Mouse (Mus musculus) lung, postnatal 0 days (tissue): ENCODE data around the gene Plekhh2. TPM values are rescaled to one million over a fixed set of nuclear protein-coding genes. Genes with fewer than 3 reads are reported as not detected.

ENCODE experiments used
- ATAC-seq: fragments of 200-750 bp; cut with Nextera tagmentation; 2 replicates; pipeline ENCODE4 v1.8.0; 2017; ENCODE audit warnings: moderate library complexity
- DNase-seq: peaks from one replicate; pipeline ENCODE4 v3.0.0-alpha.2; 2016; ENCODE audit warnings: low spot score
- H3K27ac ChIP-seq: fragments of 300-500 bp; sonication (generic); 2 replicates; pipeline ENCODE4 v1.5.1; 2014; ENCODE audit warnings: antibody characterized with exemption, mild to moderate bottlenecking, low read length, mixed read lengths
- H3K27me3 ChIP-seq: fragments of 300-500 bp; sonication (generic); replicated peaks from 2 replicates; pipeline ENCODE4 v1.6.1; 2014; ENCODE audit warnings: low read length, mixed read lengths; ENCODE audit not compliant: insufficient read depth
- H3K36me3 ChIP-seq: fragments of 300-500 bp; sonication (generic); 2 replicates; pipeline ENCODE4 v1.6.1; 2014; ENCODE audit warnings: low read length, mixed read lengths; ENCODE audit not compliant: insufficient read depth
- H3K4me1 ChIP-seq: fragments of 300-500 bp; sonication (generic); 2 replicates; pipeline ENCODE4 v1.6.1; 2014; ENCODE audit warnings: antibody characterized with exemption, low read depth, low read length, mixed read lengths; ENCODE audit not compliant: insufficient read depth
- H3K4me2 ChIP-seq: fragments of 300-500 bp; sonication (generic); replicated peaks from 2 replicates; pipeline ENCODE4 v1.6.1; 2014; ENCODE audit warnings: low read depth, mild to moderate bottlenecking, low read length, moderate library complexity, mixed read lengths
- H3K4me3 ChIP-seq: fragments of 300-500 bp; sonication (generic); 2 replicates; pipeline ENCODE4 v1.5.1; 2014; ENCODE audit warnings: low read depth, low read length
- H3K9ac ChIP-seq: fragments of 300-500 bp; sonication (generic); replicated peaks from 2 replicates; pipeline ENCODE4 v1.6.1; 2014; ENCODE audit warnings: low read depth, mild to moderate bottlenecking
- H3K9me3 ChIP-seq: fragments of 300-500 bp; sonication (generic); 2 replicates; pipeline ENCODE4 v1.6.1; 2016; ENCODE audit warnings: low read length, mixed read lengths
- CTCF ChIP-seq: IDR thresholded peaks from 2 replicates; pipeline ENCODE4 v1.5.1; 2016; ENCODE audit warnings: antibody characterized with exemption, mild to moderate bottlenecking
- EP300 ChIP-seq: IDR thresholded peaks from 2 replicates; pipeline ENCODE4 v1.6.1; 2016; ENCODE audit warnings: antibody characterized with exemption, mild to moderate bottlenecking, control low read depth
- WGBS: fragments of 180-500 bp; shearing (Covaris S2); extraction: QIAGEN DNeasy Blood & Tissue Kit; methylation state at CpG from one replicate; pipeline ENCODE4 v1.1.7; 2014; 5-methylcytosine and 5-hydroxymethylcytosine counted together
- polyA plus RNA-seq: library from polyadenylated mRNA; unstranded; fragments of >200 nt; fragmentation: Nextera tagmentation; extraction: Ambion mirVana; gene quantifications from 2 replicates; pipeline ENCODE4 v1.2.1, GENCODE M21; 2015

Gene Plekhh2
- polyA plus RNA-seq, 1 experiment from 2014 or later = 5.1 TPM

DNA sequence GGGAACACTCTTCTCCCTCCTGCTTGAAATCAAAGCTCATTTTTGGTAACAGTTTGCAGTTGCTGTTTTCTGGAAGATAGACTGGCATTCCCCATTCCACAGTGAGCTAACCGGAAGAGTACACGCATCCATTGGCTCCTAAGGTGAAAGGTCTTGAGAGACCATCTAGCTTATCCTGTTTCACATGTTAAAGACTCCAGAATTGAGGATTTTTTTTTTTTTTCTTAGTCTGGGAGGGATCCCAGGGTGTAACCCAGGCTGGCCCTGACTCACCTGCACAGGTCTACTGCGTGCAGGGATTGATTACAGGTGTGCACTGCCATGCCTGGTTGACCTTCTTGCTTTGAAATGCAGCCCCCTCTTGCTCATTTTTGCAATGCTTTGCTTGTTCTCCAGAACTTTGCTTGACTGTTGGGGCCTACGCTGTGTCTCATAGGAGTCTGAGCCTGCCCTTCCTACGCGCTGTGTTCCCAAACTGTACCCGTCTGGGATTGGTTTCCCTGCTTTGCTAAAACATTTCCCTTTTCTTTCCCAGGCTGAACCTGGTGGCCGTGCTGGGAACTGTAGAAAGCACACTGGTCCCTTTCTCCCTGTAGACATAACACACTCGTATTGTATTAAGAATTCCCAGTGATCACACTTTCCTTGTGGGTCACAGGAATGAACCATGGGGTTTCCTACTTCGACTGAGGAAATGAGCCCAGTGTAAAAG is 92.2 kb downstream of the Plekhh2 start:
- Histone ChIP-seq H3K9ac (no peak overlapping the region), H3K27me3 (no peaks in the 10 kb centered on the region), H3K36me3 (peaks cover 7% of the 10 kb centered on the region; the same call in 1 of the 2 replicates), H3K4me1 (peaks cover 9% of the 10 kb centered on the region; the same call in 1 of the 2 replicates), H3K27ac (peak overlapping the region; percentile 75), H3K4me2 (no peak overlapping the region), H3K4me3 (no peak overlapping the region), H3K9me3 (no peaks in the 10 kb centered on the region)
- ATAC-seq (no peak), DNase-seq (no peak)
- TF ChIP-seq CTCF = no peak
- no peak for TF ChIP-seq EP300
- 82% methylated on average over 10 of the region's 10 CpGs for WGBS

DNA sequence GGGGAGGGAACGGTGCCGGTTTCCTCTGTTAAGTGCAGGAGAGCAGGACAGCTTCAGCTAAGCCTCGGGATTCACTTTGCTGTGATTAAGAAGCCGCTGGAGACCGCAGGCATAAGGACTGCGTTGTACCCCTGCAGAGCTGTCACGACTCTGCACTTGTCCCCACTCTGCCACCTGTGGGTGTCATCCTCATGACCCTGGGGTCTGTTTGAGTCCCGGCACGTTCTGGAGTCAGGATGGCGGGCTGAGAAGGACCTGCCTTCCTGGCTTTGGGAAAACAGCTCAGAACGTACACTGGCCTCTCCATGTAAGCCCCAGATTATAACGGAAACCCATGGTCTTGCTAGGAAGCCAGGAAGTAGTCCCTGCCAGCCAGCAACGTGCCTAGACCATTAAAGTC is 95.3 kb downstream of the Plekhh2 start:
- peaks cover 7% of the 10 kb centered on the region; the same call in 1 of the 2 replicates for H3K4me1 ChIP-seq
- H3K27me3 ChIP-seq = no peaks in the 10 kb centered on the region
- H3K9me3 ChIP-seq = no peaks in the 10 kb centered on the region
- no peak for DNase-seq
- 58% methylated on average over 13 of the region's 13 CpGs for WGBS
- H3K4me3 ChIP-seq = no peak overlapping the region
- no peak overlapping the region for H3K9ac ChIP-seq
- TF ChIP-seq EP300 (no peak), CTCF (no peak)
- no peak overlapping the region for H3K27ac ChIP-seq
- peaks cover 7% of the 10 kb centered on the region; the same call in 1 of the 2 replicates for H3K36me3 ChIP-seq
- H3K4me2 ChIP-seq = no peak overlapping the region
- ATAC-seq = no peak

DNA sequence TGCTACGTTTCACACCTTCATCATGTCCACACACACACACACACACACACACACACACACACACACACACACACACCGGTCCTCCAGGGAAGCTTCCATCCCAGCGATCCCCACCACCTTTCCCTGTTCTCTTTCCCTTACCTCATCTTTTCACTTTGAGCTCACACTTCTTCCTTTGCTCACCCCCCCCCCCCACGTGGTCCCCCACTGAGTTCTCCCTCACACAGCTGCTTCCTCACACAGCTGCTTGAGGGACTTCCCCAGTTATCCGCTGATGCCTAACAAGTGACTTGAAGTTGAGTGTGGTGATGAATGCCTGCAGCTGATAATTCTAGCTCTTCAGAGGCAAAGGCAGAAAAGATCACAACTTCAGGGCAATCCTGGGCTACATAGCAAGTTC is 95.9 kb downstream of the Plekhh2 start:
- Histone ChIP-seq H3K4me3 (no peak overlapping the region), H3K27ac (no peak overlapping the region), H3K36me3 (peaks cover 7% of the 10 kb centered on the region; the same call in 1 of the 2 replicates), H3K4me2 (no peak overlapping the region), H3K27me3 (no peaks in the 10 kb centered on the region), H3K9me3 (no peaks in the 10 kb centered on the region), H3K4me1 (peaks cover 7% of the 10 kb centered on the region; the same call in 1 of the 2 replicates), H3K9ac (no peak overlapping the region)
- DNase-seq = no peak
- 59% methylated on average over 5 of the region's 5 CpGs for WGBS
- ATAC-seq = no peak
- TF ChIP-seq CTCF (no peak), EP300 (no peak)

DNA sequence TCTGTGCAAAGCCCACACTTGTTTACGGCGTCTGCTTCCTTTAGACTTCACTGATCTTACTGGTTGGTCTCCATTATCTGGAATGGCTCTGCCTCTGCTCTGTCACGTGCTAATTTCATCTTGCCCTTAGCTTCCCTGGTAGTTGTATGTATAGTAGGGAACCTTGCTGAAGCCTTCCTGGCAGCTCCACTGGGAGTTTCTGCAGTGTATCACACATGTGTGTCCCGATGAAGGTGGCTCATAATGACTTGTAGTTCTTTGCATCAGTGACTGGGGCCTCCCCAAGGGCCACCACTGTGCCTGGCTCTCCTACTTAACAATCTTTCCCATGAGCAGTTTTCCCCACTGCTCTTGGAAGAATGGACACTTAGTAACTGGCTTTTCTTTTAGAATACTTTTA is 96.9 kb downstream of the Plekhh2 start:
- TF ChIP-seq CTCF (no peak), EP300 (no peak)
- Histone ChIP-seq H3K27ac (no peak overlapping the region), H3K27me3 (no peaks in the 10 kb centered on the region), H3K4me1 (no peaks in the 10 kb centered on the region), H3K36me3 (peaks cover 14% of the 10 kb centered on the region; the same call in 1 of the 2 replicates), H3K4me3 (no peak overlapping the region), H3K4me2 (no peak overlapping the region), H3K9me3 (no peaks in the 10 kb centered on the region), H3K9ac (no peak overlapping the region)
- 82% methylated on average over 4 of the region's 4 CpGs for WGBS
- DNase-seq = no peak
- no peak for ATAC-seq

DNA sequence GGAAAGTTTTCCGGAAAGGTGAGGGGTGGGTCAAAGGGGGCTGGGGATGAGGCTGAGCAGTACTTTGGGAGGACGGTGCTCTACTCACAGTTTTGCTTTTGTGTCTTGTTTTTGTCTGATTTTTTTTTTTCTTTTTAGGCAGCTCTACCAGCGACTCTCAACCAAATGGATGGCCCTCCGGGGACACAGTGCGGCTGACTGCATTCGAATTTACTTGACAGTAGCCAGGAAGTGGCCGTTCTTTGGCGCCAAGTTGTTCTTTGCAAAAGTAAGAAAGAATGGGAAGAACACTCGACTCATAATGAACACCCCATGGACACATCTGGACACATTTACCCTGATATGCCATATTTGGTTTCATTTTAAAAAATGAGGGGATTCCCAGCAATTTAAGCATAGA is 99.8 kb downstream of the Plekhh2 start:
- no peak for ATAC-seq

DNA sequence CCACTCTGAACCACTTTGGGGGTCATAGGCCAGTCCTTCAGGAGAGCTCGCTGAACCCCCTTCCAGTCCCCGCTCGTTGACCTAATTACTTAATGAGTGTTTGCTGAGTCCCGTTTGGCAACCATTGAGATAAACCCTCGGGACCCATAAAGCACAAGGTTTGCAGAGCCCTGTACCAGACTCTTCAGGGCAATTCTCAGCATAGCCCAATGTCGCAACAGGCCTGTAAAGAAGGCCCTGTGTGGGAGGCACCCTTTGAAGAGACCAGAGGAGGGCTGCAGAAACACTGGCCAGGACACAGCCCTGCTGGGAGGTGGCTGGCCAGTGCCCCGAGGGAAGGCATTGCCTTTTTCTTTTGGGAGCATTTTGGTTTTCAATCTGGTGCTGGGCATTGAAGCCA is 100.3 kb downstream of the Plekhh2 start:
- 42% methylated on average over 7 of the region's 7 CpGs for whole genome bisulfite sequencing
- no peak overlapping the region for H3K4me3 ChIP-seq
- DNase-seq = peak; percentile 77
- no peak overlapping the region for H3K4me2 ChIP-seq
- TF ChIP-seq EP300 (peak; percentile 42; the same call in 1 of the 2 replicates), CTCF (no peak)
- H3K9me3 ChIP-seq = no peaks in the 10 kb centered on the region
- H3K27ac ChIP-seq = 0 out of 2 replicates have a peak overlapping the region, but pooled peaks have one; percentile 5
- H3K9ac ChIP-seq = no peak overlapping the region
- H3K36me3 ChIP-seq = peaks cover 13% of the 10 kb centered on the region; the same call in 1 of the 2 replicates
- ATAC-seq = peak; percentile 92
- H3K27me3 ChIP-seq = no peaks in the 10 kb centered on the region
- H3K4me1 ChIP-seq = no peaks in the 10 kb centered on the region

More for the DNA sequence above, 99.8 kb downstream of the Plekhh2 start:
- no peak overlapping the region for H3K4me2 ChIP-seq
- peaks cover 14% of the 10 kb centered on the region; the same call in 1 of the 2 replicates for H3K36me3 ChIP-seq
- H3K9me3 ChIP-seq = no peaks in the 10 kb centered on the region
- no peak for DNase-seq
- no peaks in the 10 kb centered on the region for H3K4me1 ChIP-seq
- no peak overlapping the region for H3K27ac ChIP-seq
- no peaks in the 10 kb centered on the region for H3K27me3 ChIP-seq
- WGBS = 69% methylated on average over 9 of the region's 9 CpGs
- H3K9ac ChIP-seq = no peak overlapping the region
- no peak for TF ChIP-seq CTCF
- no peak for TF ChIP-seq EP300
- no peak overlapping the region for H3K4me3 ChIP-seq
